Mouse (Mus musculus): ENCODE measurements around the gene Bzw1. TPM values are rescaled to one million over a fixed set of nuclear protein-coding genes. Genes with fewer than 3 reads are reported as not detected.
"Not testable (repeated sequence)": the region's sequence is repeated elsewhere in the genome, so short reads cannot be mapped to it uniquely, and the experiment has no call there.

Gene Bzw1
- polyA plus RNA-seq, 1 experiment from 2014 or later, result 509 TPM

DNA sequence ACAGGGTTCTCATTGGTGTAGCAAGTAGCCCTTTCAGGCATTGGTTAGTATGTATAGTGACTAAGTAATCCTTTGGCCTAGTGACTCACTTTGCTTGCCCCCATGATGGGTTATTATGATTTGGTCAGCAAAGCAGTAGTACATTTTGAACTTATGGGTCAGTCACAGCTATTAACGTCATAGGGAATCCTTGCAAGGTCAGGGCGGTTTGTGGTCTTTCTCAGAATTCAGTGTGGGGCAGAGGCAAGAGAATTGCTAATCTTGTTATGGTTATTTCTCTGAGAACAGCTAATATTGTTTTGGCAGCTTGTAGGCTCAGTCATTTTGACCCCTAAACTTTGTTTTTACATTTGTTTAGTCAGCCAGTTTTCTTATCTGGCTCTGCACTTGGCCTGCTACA, 18.4 kb upstream of the Bzw1 start:
- not testable (repeated sequence) for H3K9ac ChIP-seq; H3K36me3 ChIP-seq (replicated peaks); H3K4me1 ChIP-seq; H3K27me3 ChIP-seq; H3K4me2 ChIP-seq; H3K27ac ChIP-seq; H3K9me3 ChIP-seq; ATAC-seq (ENCODE audit: low FRiP score); H3K4me3 ChIP-seq (replicated peaks)
- WGBS, result 90% methylated on average over 2 of the region's 2 CpGs

DNA sequence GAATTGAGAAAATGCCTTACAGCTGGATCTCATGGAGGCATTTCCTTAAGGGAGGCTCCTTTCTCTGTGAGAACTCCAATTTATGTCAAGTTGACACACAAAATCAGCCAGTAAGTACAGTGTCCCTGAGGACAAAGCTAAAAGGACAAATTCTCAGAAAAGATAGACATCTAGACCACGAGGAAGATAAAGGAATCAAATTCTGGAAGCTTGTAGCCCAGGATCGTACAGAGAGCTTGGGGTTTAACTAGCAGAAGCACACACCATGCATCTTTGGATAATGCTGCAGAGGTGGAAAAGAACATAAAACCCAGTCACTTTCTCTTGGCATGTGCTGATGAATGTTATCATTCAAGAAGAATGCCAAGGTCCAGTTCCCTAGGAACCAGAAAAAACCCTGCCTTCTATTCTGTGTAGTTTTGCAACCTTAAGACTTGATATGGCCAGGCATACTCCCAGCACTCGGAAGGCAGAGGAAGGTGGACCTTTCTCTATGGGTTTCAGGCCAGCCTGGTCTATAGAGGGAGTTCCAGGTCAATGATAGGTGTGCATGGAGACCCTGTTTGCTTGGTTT, 17.0 kb upstream of the Bzw1 start:
- H3K4me2 ChIP-seq, result no peak overlapping the region
- no peak overlapping the region for H3K9ac ChIP-seq
- H3K9me3 ChIP-seq, result no peaks in the 10 kb centered on the region
- WGBS, result 83% methylated on average over 3 of the region's 3 CpGs
- no peaks in the 10 kb centered on the region for H3K36me3 ChIP-seq (replicated peaks)
- ATAC-seq (ENCODE audit: low FRiP score), result no peak
- no peak overlapping the region for H3K4me3 ChIP-seq (replicated peaks)
- H3K27ac ChIP-seq, result no peak overlapping the region
- no peaks in the 10 kb centered on the region for H3K4me1 ChIP-seq
- no peaks in the 10 kb centered on the region for H3K27me3 ChIP-seq

DNA sequence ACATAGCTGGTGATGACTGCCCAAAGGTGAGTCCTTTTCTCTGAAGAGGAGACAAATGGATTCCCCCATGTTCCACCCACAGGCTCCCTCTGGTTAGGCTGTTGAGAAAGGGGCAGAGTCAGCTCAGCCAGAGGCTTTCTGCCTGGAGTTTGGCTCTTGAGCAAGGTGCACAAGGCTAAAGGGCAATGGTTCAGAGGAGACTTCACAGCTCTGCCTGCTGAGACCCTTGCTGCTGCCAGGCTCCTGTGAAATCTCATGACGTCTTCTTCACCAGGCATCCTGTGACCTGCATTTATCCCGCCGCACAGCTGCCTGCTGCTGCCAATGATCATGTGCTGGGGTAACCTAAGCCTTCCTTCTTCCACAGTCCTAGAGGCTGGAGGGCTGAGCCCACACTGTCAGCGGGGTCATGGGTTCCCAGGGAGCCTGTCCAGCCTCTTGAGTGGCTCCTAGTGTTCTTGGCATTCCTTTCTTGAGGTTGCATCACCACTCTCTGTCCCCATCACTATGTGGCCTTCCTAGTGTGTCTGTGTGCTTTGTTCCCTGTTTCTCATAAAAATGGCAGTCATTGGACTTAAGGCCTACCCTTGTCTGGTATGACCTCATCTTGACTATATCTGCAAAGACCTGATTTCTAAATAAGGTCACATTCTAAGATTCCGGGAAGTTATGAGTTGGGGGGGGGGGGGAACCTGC, 10.0 kb upstream of the Bzw1 start:
- Histone ChIP-seq H3K36me3 (replicated peaks) (no peaks in the 10 kb centered on the region), H3K4me1 (no peaks in the 10 kb centered on the region), H3K27ac (no peak overlapping the region), H3K4me3 (replicated peaks) (no peak overlapping the region), H3K9me3 (no peaks in the 10 kb centered on the region), H3K9ac (no peak overlapping the region), H3K27me3 (no peaks in the 10 kb centered on the region), H3K4me2 (no peak overlapping the region)
- ATAC-seq (ENCODE audit: low FRiP score), result no peak
- 76% methylated on average over 5 of the region's 5 CpGs for WGBS

DNA sequence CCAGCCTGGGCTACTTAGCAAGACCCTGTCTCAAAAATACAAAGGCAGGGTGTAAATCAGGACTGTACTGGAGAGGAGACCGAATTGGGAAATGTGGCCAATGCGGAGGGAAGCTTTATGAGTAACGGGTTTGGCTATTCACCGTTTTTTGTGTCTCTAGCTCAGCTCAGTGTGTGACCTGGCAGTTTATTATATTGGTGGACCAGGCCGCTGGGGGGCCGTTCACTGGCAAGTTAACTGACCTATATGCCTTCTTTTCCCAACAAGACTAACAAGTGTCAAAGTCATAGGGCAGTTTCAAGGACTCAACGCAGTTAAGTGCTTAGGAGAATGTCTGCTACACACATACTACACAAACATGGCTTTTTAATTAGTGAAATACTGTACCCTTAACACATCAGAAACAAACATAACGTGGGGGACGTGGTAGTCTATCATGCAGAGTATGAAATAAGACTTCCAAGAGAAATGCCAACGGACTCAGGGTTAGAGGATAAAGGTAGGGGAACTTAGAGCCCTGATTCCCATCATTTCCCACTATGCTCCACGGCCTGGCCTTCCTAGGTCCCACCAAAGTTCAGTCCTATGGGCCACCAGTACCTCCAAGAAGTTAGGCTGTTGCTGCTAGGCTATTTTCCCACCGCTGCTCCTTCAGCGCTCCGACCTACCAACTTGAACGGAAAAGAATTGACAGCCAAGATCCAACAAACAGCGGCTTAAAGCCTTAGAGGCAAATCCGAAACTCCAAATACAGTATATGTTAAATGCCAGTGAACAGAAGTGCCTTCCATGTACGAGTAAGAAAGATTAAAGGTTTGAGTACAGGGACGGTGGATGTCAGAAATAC, 1.1 kb upstream of the Bzw1 start:
- whole genome bisulfite sequencing, result 42% methylated on average over 19 of the region's 19 CpGs
- Histone ChIP-seq H3K9me3 (no peaks in the 10 kb centered on the region), H3K9ac (peak overlapping the region; percentile 99), H3K27me3 (no peaks in the 10 kb centered on the region), H3K4me2 (peak overlapping the region; percentile 65), H3K4me3 (replicated peaks) (peak overlapping the region; percentile 99), H3K27ac (peak overlapping the region; percentile 98; the same call in 1 of the 2 replicates), H3K4me1 (peaks cover 22% of the 10 kb centered on the region), H3K36me3 (replicated peaks) (peaks cover 19% of the 10 kb centered on the region)
- no peak for ATAC-seq (ENCODE audit: low FRiP score)

DNA sequence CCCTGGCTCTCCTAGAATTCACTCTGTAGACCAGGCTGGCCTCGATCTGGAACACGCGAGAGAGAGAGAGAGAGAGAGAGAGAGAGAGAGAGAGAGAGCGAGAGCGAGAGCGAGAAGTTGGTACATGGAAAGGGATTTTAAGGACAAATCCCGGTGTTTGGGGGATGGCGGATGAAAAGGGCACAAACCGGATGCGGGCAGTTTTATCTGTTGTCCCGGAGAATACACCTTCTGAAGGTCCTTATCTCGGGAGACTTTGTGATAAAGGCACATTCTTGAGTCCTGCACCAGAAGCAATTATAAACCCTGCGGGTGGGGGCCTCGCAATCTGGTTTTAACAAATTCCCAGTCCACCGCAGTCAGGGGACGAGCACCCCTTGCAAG, 438 bp upstream of the Bzw1 start:
- Histone ChIP-seq H3K36me3 (replicated peaks) (peaks cover 25% of the 10 kb centered on the region), H3K4me2 (peak overlapping the region; percentile 65), H3K4me3 (replicated peaks) (peak overlapping the region; percentile 99), H3K9me3 (no peaks in the 10 kb centered on the region), H3K27me3 (no peaks in the 10 kb centered on the region), H3K27ac (peak overlapping the region; percentile 98), H3K4me1 (peaks cover 22% of the 10 kb centered on the region), H3K9ac (peak overlapping the region; percentile 99)
- no peak for ATAC-seq (ENCODE audit: low FRiP score)
- under 1% methylated on average over 16 of the region's 16 CpGs for WGBS

DNA sequence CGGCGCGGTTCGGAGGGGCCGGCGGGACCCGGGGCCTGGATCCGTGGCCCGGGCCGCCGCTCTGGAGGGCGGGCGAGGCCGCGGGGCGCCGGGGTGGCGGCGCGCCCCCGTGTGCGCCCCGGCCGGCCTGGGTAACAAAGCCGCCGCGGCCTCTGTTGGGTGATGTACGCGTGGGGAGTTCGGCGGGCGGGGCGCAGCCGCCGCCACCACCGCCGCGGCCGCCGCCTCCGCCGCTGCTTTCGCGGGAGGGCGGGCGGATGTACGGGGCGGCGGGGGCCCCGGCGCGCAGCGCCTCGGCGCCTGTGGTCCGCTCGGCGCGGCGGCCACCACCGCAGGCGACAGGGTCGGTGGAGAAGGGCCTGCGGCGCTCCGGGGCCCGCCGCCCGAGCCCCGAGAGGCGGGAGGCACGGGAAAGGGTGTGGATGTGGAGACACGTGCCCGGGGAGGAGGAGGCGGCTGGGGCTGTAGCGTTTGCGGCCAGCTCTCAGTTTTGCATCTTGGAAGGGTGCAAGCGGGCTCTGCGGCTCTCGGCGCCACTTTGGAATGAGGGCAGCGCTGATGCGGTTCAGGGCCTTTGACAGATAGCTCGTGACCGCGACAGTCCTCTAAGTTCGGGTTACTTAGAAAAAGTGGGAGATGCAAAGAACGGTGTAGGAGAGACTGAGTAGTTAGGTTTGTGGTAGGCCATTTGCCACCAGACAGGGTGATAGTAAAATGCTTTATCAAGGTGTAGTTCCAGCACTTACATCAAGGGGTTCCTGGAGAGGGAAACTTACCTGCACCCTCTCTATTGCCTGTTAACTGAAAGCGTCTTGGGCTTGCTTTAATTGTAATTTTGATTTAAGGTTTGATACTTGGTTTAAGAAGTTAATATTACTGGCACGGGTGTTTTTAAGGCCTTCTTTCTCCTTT, 842 bp downstream of the Bzw1 start:
- H3K9me3 ChIP-seq, result no peaks in the 10 kb centered on the region
- H3K36me3 ChIP-seq (replicated peaks), result peaks cover 38% of the 10 kb centered on the region
- peaks cover 22% of the 10 kb centered on the region for H3K4me1 ChIP-seq
- H3K27ac ChIP-seq, result peak overlapping the region; percentile 98
- peak overlapping the region; percentile 99 for H3K9ac ChIP-seq
- peak overlapping the region; percentile 65 for H3K4me2 ChIP-seq
- H3K4me3 ChIP-seq (replicated peaks), result peak overlapping the region; percentile 99
- 1% methylated on average over 87 of the region's 90 CpGs for WGBS
- peak; percentile 75 for ATAC-seq (ENCODE audit: low FRiP score)
- H3K27me3 ChIP-seq, result no peaks in the 10 kb centered on the region

DNA sequence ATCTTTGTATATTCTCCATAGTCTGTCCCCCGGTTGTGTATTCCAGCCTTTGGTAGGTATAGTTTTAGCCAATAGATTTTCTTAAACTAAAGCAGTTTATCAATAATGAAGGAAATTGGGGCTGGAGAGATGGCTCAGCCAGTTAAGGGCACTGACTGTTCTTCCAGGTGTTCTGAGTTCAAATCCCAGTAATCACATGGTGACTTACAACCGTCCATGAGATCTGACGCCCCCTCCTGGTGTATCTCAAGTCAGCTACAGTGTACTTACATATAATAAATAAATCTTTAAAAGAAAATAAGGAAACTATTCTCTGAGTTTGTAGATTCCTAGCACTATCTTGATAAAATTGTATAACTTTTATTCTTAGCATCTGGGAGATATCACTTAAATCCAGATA, 2.6 kb downstream of the Bzw1 start:
- Histone ChIP-seq H3K9ac (no peak overlapping the region), H3K4me1 (peaks cover 22% of the 10 kb centered on the region), H3K36me3 (replicated peaks) (peaks cover 55% of the 10 kb centered on the region), H3K9me3 (no peaks in the 10 kb centered on the region), H3K27me3 (no peaks in the 10 kb centered on the region), H3K27ac (no peak overlapping the region), H3K4me2 (no peak overlapping the region), H3K4me3 (replicated peaks) (no peak overlapping the region)
- no peak for ATAC-seq (ENCODE audit: low FRiP score)
- WGBS, result 85% methylated on average over 3 of the region's 3 CpGs

DNA sequence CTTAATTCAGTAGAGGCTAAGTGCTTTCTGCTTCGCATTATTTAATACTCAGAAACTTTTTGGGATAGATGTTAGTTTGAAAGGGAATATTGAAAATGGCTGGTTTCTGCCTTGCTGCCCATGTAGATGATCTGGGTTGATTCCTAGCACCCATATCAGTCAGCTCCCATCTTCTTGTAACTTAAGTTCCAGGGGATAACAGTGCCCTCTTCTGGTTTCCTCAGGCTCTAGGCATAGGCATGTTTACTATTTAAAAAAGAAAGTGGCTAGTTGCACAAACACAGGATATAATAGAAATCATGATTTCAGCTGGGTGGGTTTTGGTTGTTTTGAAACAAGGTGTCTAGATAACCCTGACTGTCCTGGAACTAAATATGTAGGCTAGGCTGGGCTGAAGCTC, 3.5 kb downstream of the Bzw1 start:
- peaks cover 21% of the 10 kb centered on the region for H3K4me1 ChIP-seq
- 100% methylated on average over 1 of the region's 1 CpGs for WGBS
- no peaks in the 10 kb centered on the region for H3K9me3 ChIP-seq
- no peak overlapping the region for H3K4me3 ChIP-seq (replicated peaks)
- no peaks in the 10 kb centered on the region for H3K27me3 ChIP-seq
- peaks cover 63% of the 10 kb centered on the region for H3K36me3 ChIP-seq (replicated peaks)
- H3K4me2 ChIP-seq, result no peak overlapping the region
- no peak overlapping the region for H3K27ac ChIP-seq
- no peak overlapping the region for H3K9ac ChIP-seq
- no peak for ATAC-seq (ENCODE audit: low FRiP score)

DNA sequence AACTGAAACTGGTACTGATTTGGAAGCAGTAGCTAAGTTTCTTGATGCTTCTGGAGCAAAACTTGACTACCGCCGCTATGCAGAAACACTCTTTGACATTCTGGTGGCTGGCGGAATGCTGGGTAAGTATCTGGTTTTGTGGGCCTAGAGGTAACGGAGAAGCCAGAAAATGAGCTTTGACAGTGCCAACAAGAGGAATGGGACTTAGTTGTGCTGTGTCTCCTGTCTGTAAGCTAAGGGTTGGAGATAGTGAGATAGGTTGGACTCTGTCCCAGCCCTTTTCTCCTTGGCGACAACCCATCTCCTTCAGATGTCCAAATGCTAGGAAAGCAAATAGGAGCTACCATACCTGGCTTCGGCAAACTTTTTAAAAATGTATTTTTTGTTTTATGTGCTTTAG, 5.0 kb downstream of the Bzw1 start:
- no peak for ATAC-seq (ENCODE audit: low FRiP score)
- Histone ChIP-seq H3K4me3 (replicated peaks) (no peak overlapping the region), H3K9ac (no peak overlapping the region), H3K27ac (no peak overlapping the region), H3K27me3 (no peaks in the 10 kb centered on the region), H3K9me3 (no peaks in the 10 kb centered on the region), H3K4me1 (peaks cover 13% of the 10 kb centered on the region), H3K4me2 (no peak overlapping the region), H3K36me3 (replicated peaks) (peaks cover 78% of the 10 kb centered on the region)
- 91% methylated on average over 6 of the region's 6 CpGs for WGBS

DNA sequence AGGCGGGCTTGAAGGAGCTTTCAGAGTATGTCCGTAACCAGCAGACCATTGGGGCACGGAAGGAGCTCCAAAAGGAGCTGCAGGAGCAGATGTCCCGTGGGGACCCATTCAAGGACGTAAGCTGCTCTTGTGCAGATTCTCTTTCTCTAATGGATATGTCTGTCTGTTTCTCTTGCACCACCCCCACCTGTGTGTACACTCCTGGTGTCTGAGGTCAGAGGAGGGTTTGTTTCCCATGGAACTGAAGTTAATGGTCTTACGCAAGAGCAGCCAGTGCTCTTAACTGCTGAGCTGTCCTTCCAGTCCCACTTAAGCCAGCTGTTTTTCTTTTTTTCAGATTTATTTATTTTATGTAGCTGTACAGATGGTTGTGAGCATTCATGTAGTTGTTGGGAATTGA, 8.7 kb downstream of the Bzw1 start:
- Histone ChIP-seq H3K9me3 (no peaks in the 10 kb centered on the region), H3K27me3 (no peaks in the 10 kb centered on the region), H3K4me1 (no peaks in the 10 kb centered on the region), H3K36me3 (replicated peaks) (peaks cover 91% of the 10 kb centered on the region), H3K27ac (no peak overlapping the region), H3K4me2 (no peak overlapping the region), H3K4me3 (replicated peaks) (no peak overlapping the region), H3K9ac (no peak overlapping the region)
- no peak for ATAC-seq (ENCODE audit: low FRiP score)
- 95% methylated on average over 6 of the region's 6 CpGs for WGBS

DNA sequence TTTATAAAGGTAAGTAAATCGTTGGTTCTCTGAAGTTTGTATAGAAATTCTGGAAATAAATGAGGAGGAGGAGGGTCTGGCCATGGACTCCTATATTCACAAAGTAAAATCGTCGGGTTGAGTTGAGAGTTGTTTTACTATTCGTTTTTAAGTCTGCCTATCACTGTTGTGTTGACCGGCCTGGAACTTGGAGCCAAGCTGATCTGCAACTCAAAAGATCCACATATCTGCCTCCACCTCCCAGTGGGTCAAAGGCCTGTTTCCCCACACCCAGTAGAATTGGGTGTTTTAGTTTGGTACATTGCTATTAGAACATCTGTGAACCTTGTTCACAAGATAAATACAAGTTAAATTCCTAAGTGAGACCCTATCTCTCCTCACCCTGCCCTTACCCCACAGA, 11.0 kb downstream of the Bzw1 start:
- WGBS, result 94% methylated on average over 5 of the region's 5 CpGs

DNA sequence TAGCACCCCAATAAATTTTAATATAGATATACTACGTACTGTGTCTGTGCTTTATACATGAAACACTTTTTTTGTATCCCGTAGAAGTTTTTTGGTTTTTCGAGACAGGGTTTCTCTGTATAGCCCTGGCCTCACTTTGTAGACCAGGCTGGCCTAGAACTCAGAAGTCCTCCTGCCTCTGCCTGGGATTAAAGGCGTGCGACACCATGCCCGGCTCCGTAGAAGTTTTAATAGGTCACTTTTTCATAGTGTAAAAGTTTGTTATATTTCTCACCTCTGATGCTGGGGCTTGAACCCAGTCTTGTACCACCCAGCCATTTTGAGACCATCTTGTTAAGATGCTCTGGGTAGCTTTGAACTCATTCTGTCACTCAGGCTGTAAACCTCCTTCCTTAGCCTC, 14.6 kb downstream of the Bzw1 start:
- Histone ChIP-seq H3K9ac (no peak overlapping the region), H3K4me2 (no peak overlapping the region), H3K36me3 (replicated peaks) (peaks cover 61% of the 10 kb centered on the region), H3K27ac (no peak overlapping the region), H3K9me3 (no peaks in the 10 kb centered on the region), H3K4me3 (replicated peaks) (no peak overlapping the region), H3K27me3 (no peaks in the 10 kb centered on the region), H3K4me1 (no peaks in the 10 kb centered on the region)
- WGBS, result 95% methylated on average over 7 of the region's 7 CpGs
- no peak for ATAC-seq (ENCODE audit: low FRiP score)

More for the DNA sequence above, 11.0 kb downstream of the Bzw1 start:
- ATAC-seq (ENCODE audit: low FRiP score), result no peak
- peaks cover 67% of the 10 kb centered on the region for H3K36me3 ChIP-seq (replicated peaks)
- H3K4me3 ChIP-seq (replicated peaks), result no peak overlapping the region
- no peak overlapping the region for H3K9ac ChIP-seq
- H3K4me1 ChIP-seq, result no peaks in the 10 kb centered on the region
- no peak overlapping the region for H3K4me2 ChIP-seq
- H3K27me3 ChIP-seq, result no peaks in the 10 kb centered on the region
- H3K27ac ChIP-seq, result no peak overlapping the region
- H3K9me3 ChIP-seq, result no peaks in the 10 kb centered on the region

Measured in forebrain, embryonic 12.5 days (tissue).